Mouse (Mus musculus) limb, embryonic 14.5 days (tissue): ENCODE data around the gene Lyg1. TPM values are rescaled to one million over a fixed set of nuclear protein-coding genes. Genes with fewer than 3 reads are reported as not detected.

ENCODE experiments used
- ATAC-seq: fragments of 200-750 bp; cut with Nextera tagmentation; 2 replicates; pipeline ENCODE4 v1.8.0; 2017; ENCODE audit warnings: low read depth, moderate number of reproducible peaks, moderate TSS enrichment; ENCODE audit not compliant: low FRiP score
- DNase-seq: peaks from one replicate; pipeline ENCODE4 v3.0.0-alpha.2; 2015; ENCODE audit warnings: low spot score
- H3K27ac ChIP-seq: fragments of 300-500 bp; sonication (generic); replicated peaks from 2 replicates; pipeline ENCODE4 v1.5.1; 2014; ENCODE audit warnings: low read depth, mild to moderate bottlenecking, low read length, moderate library complexity, mixed read lengths
- H3K27me3 ChIP-seq: fragments of 300-500 bp; sonication (generic); 2 replicates; pipeline ENCODE4 v1.6.1; 2014; ENCODE audit warnings: low read length, mixed read lengths; ENCODE audit not compliant: control insufficient read depth, insufficient read depth
- H3K36me3 ChIP-seq: fragments of 300-500 bp; sonication (generic); 2 replicates; pipeline ENCODE4 v1.6.1; 2014; ENCODE audit warnings: mild to moderate bottlenecking, low read length, moderate library complexity, mixed read lengths; ENCODE audit not compliant: control insufficient read depth, insufficient read depth
- H3K4me1 ChIP-seq: fragments of 300-500 bp; sonication (generic); 2 replicates; pipeline ENCODE4 v1.6.1; 2014; ENCODE audit warnings: antibody characterized with exemption, low read length, mixed read lengths; ENCODE audit not compliant: control insufficient read depth, insufficient read depth
- H3K4me2 ChIP-seq: fragments of 300-500 bp; sonication (generic); replicated peaks from 2 replicates; pipeline ENCODE4 v1.6.1; 2014; ENCODE audit warnings: low read depth, mild to moderate bottlenecking, low read length, moderate library complexity; ENCODE audit not compliant: severe bottlenecking
- H3K4me3 ChIP-seq: fragments of 300-500 bp; sonication (generic); replicated peaks from 2 replicates; pipeline ENCODE4 v1.5.1; 2014; ENCODE audit warnings: low read length
- H3K9ac ChIP-seq: fragments of 300-500 bp; sonication (generic); 2 replicates; pipeline ENCODE4 v1.6.1; 2014; ENCODE audit warnings: mild to moderate bottlenecking, low read depth, low read length, moderate library complexity; ENCODE audit not compliant: severe bottlenecking
- H3K9me3 ChIP-seq: fragments of 300-500 bp; sonication (generic); 2 replicates; pipeline ENCODE4 v1.6.1; 2016; ENCODE audit warnings: low read length; ENCODE audit not compliant: control insufficient read depth
- POLR2A ChIP-seq: fragments of 200-500 bp; IDR thresholded peaks from 2 replicates; pipeline ENCODE4 v1.8.0; 2012; ENCODE audit warnings: inconsistent platforms, mild to moderate bottlenecking, moderate library complexity, borderline replicate concordance; ENCODE audit not compliant: insufficient read depth, insufficient read length; ENCODE audit errors: extremely low read depth
- WGBS: fragments of 180-500 bp; shearing (Covaris S2); extraction: QIAGEN DNeasy Blood & Tissue Kit; methylation state at CpG from one replicate; pipeline ENCODE4 v1.1.7; 2014; 5-methylcytosine and 5-hydroxymethylcytosine counted together
- polyA plus RNA-seq, 2 experiments: library from polyadenylated mRNA; depleted of rRNA in 1 of 2; stranded (reverse) in 1 of 2; unstranded in 1 of 2; fragments of >200 nt; fragmentation: Nextera tagmentation in 1 of 2; extraction: Ambion mirVana in 1 of 2; gene quantifications; 2 replicates each; pipeline versions ENCODE4 v1.2.1 to v1.2.3; 2012 to 2014

The Lyg1 gene
- not detected in 2 replicates for polyA plus RNA-seq (2012; rRNA removed)
- not detected in 2 replicates for polyA plus RNA-seq (2014; fragmentation: Nextera tagmentation; extraction: Ambion mirVana)

DNA sequence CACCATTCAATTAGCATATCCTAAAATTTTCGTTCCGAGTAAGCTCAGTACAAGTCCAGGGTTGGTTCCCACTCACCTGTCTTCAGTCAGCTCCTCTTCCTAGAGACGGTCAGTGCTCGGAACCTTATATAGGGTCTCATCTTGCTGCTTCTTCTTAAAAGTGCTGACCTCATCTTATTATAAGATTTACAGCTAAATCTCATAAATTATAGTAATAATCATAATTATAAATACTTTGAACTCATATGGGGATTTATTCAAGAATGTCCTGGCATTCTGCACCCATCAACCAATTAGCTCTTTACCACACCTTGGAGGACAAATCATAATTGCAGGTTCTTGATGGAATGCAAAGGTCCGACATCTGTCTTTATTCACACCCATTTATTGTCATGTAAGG, at the start of gene Lyg1:
Gene Lyg1 (minus strand): TSS at position 101 of the 400 bp plus-strand sequence.
- Histone ChIP-seq H3K27me3 (no peaks in the 10 kb centered on the region), H3K27ac (no peak within 1 kb of the TSS), H3K4me2 (no peak within 1 kb of the TSS), H3K9ac (no peak within 1 kb of the TSS), H3K4me3 (no peak within 1 kb of the TSS), H3K36me3 (no peaks in the 10 kb centered on the region), H3K4me1 (peaks cover 4% of the 10 kb centered on the region; the same call in 1 of the 2 replicates), H3K9me3 (no peaks in the 10 kb centered on the region)
- TF ChIP-seq POLR2A, result no peak
- DNase-seq, result no peak
- no peak for ATAC-seq
- WGBS, result 84% methylated on average over 5 of the region's 5 CpGs

GRCm38 (mm10) chr1:38006741-38007140, 49.2 kb upstream of the Lyg1 start:
- no peaks in the 10 kb centered on the region for H3K4me1 ChIP-seq
- no peak for TF ChIP-seq POLR2A
- 71% methylated on average over 3 of the region's 3 CpGs for WGBS
- H3K27me3 ChIP-seq, result no peaks in the 10 kb centered on the region
- ATAC-seq (no peak), DNase-seq (no peak)
- no peak overlapping the region for H3K9ac ChIP-seq
- H3K4me3 ChIP-seq, result no peak overlapping the region
- no peak overlapping the region for H3K4me2 ChIP-seq
- H3K27ac ChIP-seq, result no peak overlapping the region
- no peaks in the 10 kb centered on the region for H3K9me3 ChIP-seq
- H3K36me3 ChIP-seq, result no peaks in the 10 kb centered on the region

DNA sequence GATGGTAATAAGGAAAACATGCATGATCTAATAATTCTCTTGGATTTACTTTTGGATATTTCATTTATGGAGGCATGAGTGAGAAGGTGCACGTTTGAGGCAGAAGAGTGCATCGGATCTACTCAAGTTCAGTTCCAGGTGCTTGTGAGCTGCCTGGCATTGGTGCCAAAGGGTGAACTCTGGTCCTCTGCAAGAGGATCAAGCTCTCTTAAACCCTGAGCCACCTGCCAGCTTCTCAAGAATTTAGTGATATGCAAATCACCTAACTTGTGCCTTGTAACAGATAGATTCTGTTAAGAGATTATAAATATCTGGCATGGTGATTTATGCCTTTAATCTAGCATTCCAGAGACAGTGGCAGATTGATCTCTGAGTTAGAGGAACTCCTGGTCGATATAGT, 45.5 kb upstream of the Lyg1 start:
- no peak overlapping the region for H3K27ac ChIP-seq
- H3K4me1 ChIP-seq, result peaks cover 4% of the 10 kb centered on the region; the same call in 1 of the 2 replicates
- H3K9ac ChIP-seq, result no peak overlapping the region
- no peak for DNase-seq
- TF ChIP-seq POLR2A, result no peak
- H3K9me3 ChIP-seq, result no peaks in the 10 kb centered on the region
- ATAC-seq, result no peak
- H3K36me3 ChIP-seq, result no peaks in the 10 kb centered on the region
- WGBS, result 91% methylated on average over 3 of the region's 3 CpGs
- H3K27me3 ChIP-seq, result no peaks in the 10 kb centered on the region
- H3K4me2 ChIP-seq, result no peak overlapping the region
- no peak overlapping the region for H3K4me3 ChIP-seq

DNA sequence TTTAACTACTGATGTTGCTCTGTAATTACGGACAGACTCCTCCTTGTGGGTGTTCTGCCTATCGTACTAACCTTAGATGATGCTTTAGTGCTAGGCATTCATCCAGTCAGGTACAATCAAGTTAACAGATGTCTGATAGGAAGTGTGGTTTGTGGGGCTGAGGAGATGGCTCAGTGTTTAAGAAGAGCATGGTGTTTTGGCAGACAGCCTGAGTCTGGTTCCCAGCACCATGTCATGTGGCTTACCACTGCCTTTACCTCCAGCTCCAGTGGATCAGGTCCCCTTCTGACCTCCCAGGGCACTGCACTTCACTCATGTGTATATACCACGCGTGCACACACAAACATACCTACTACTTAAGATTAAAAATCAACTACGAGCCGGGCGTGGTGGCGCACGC, 44.4 kb upstream of the Lyg1 start:
- no peak for ATAC-seq
- no peaks in the 10 kb centered on the region for H3K9me3 ChIP-seq
- no peak overlapping the region for H3K4me2 ChIP-seq
- no peaks in the 10 kb centered on the region for H3K36me3 ChIP-seq
- no peak overlapping the region for H3K9ac ChIP-seq
- H3K4me3 ChIP-seq, result no peak overlapping the region
- no peaks in the 10 kb centered on the region for H3K27me3 ChIP-seq
- no peak overlapping the region for H3K27ac ChIP-seq
- WGBS, result 93% methylated on average over 9 of the region's 9 CpGs
- peaks cover 4% of the 10 kb centered on the region; the same call in 1 of the 2 replicates for H3K4me1 ChIP-seq
- DNase-seq, result no peak
- TF ChIP-seq POLR2A, result no peak

- no peak overlapping the region for H3K9ac ChIP-seq
- H3K4me1 ChIP-seq, result peaks cover 10% of the 10 kb centered on the region
- H3K4me3 ChIP-seq, result no peak overlapping the region
- DNase-seq (no peak), ATAC-seq (no peak)
- WGBS, result 96% methylated on average over 8 of the region's 8 CpGs
- no peak for TF ChIP-seq POLR2A
- no peaks in the 10 kb centered on the region for H3K9me3 ChIP-seq
- no peaks in the 10 kb centered on the region for H3K27me3 ChIP-seq
- H3K27ac ChIP-seq, result no peak overlapping the region
- no peak overlapping the region for H3K4me2 ChIP-seq
- H3K36me3 ChIP-seq, result no peaks in the 10 kb centered on the region
Measured at GRCm38 (mm10) chr1:38000844-38001243, 43.3 kb upstream of the Lyg1 start.

DNA sequence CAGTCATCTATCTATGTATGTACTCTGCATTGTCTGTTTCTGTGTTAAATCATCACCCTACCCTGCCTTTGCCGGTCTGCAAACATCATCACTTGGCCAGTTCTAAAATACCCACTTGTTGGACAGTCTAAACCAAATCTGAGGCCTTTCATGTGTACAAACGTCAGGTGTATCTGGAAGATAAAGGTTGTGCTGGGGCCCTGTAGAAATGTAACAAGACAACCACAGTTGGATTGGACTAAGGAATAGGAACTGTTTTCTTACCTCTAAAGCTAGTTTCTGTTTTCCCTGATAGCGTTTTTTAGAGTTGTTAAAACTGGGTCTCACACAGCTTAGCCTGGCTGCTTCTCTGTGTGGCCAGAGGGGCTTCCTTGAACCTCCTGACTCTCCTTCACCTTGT, 42.0 kb upstream of the Lyg1 start:
- H3K4me2 ChIP-seq, result no peak overlapping the region
- DNase-seq, result no peak
- no peaks in the 10 kb centered on the region for H3K9me3 ChIP-seq
- TF ChIP-seq POLR2A, result no peak
- H3K36me3 ChIP-seq, result peaks cover 10% of the 10 kb centered on the region
- no peak overlapping the region for H3K27ac ChIP-seq
- no peak overlapping the region for H3K9ac ChIP-seq
- H3K4me3 ChIP-seq, result no peak overlapping the region
- ATAC-seq, result no peak
- no peaks in the 10 kb centered on the region for H3K27me3 ChIP-seq
- H3K4me1 ChIP-seq, result peaks cover 10% of the 10 kb centered on the region
- WGBS, result 75% methylated on average over 3 of the region's 3 CpGs
